Mouse (Mus musculus): ENCODE data around the gene Ano10.

- TF ChIP-seq CTCF (IDR thresholded peaks at IDR 0.05; ENCODE audit: extremely low read depth, insufficient read length, insufficient replicate concordance, low read depth, low read length) (no peak), POLR2A (IDR thresholded peaks at IDR 0.05; ENCODE audit: low read depth, low read length) (no peak)
Measured at GRCm38 (mm10) chr9:122328199-122328598, 34.0 kb upstream of the Ano10 start.

Data from small intestine, adult 2 months (tissue).